Mouse (Mus musculus): ENCODE data around the gene Eps8. TPM values are rescaled to one million over a fixed set of nuclear protein-coding genes. Genes with fewer than 3 reads are reported as not detected.

The Eps8 gene
- polyA plus RNA-seq, 2 experiments from 2014 or later = 0.30 to 0.46 TPM

DNA sequence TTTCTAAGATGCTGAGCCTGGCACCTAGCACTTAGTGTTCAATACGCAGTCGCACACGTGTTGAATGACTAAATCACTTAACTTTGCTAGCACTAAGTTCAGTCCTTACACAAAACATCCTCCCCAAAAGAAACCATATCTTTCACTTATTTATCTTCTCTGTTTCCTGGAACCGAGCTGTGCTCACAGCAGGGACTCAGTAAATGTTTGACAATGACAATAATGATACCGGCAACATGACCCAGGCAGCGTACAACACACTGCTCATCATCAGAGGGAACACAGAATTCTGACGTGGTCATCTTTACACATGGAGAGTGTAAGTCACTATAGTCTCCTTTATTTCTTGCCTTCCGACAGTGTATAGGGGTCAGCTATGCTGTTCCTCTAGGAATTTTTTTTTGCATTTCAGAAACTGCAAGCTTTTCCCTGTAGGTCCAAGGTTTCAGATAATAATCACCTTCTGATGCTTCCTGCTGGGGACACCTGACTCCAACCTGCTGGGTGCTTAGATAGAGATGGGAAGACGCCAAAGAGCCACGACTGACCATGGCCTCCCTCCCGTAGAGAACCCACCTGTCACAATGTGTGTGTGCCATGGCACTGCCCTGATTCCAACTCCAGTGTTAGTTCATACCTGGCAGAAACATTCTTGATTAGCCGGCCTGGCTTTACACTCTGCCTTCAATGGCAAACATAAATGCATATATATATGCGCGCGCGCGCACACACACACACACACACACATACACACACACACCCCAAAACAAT lies 46.3 kb downstream of the Eps8 start:
- ATAC-seq = no peak

DNA sequence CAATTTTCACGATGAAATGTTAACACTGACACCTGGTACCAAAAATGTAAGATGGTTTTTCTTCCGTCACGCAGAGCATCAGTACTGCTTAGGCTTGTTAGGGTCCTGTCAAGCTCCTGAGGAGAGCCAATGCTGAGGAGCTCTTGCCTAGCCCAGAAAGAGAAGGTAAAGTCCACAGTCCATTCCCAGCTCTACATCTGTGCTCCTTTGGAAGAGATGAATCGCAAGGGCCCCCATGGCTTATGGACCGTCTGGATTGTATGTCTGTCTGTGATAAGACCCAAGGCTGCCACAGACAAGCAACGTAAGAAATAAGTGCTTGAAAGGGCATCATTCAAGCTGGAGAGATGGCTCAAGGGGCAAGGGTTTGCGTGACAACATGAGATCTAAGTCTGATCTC lies 48.1 kb downstream of the Eps8 start:
- no peak for ATAC-seq

GRCm38 (mm10) chr6:137604417-137605248 lies 50.0 kb downstream of the Eps8 start:
- no peak for ATAC-seq

DNA sequence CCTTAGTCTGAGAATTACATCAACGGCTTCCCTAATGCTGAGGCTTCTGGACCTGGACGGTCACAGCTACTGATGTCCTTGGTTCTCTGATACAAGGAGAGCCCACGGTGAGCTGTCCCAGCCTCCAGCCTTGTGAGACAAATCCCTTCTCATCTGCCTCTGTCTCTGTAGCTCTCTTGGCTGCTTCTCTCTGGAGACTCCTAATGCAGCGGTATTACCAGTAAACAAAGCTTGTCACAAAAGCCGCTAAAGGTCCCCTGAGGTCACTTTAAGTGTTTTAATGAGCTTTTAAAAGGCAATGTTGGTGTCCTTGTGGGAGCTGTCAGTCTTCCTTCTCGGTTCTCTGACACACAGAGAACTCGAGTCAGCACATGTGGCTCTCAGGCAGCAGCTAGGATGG lies 56.4 kb downstream of the Eps8 start:
- no peak for ATAC-seq

DNA sequence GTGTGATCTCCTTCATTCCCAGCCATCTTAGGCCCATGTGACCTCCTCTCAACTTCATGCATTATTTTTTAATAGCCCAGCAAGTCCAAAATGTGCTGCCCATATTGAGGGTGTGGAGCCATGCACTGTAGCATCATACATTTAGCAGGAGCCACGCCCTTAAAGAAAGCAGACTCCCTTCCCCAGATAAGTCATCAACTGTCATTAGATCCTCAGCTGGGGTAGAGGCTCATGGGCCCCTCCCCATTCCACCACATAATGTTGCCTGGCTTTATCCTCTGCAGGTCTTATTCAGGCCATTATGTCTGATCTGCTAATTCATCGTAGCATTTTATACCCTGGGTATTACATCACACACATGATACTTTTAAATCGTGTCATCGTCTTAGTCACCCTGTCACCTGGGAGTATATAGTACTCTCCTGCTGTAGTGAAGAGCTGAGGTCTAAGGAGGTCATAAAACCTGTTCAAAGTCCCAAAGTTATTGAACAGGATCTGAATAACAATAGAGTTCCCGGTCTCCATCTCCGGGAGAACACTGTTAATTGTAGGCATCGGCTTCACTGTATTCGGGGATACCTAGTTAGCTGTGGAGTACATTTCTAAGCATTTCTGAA lies 57.1 kb downstream of the Eps8 start:
- no peak for ATAC-seq

- ATAC-seq = no peak
These were observed 62.1 kb downstream of the Eps8 start for GRCm38 (mm10) chr6:137592582-137592981.

- ATAC-seq = no peak
These were observed 65.4 kb downstream of the Eps8 start for GRCm38 (mm10) chr6:137589245-137589618.

DNA sequence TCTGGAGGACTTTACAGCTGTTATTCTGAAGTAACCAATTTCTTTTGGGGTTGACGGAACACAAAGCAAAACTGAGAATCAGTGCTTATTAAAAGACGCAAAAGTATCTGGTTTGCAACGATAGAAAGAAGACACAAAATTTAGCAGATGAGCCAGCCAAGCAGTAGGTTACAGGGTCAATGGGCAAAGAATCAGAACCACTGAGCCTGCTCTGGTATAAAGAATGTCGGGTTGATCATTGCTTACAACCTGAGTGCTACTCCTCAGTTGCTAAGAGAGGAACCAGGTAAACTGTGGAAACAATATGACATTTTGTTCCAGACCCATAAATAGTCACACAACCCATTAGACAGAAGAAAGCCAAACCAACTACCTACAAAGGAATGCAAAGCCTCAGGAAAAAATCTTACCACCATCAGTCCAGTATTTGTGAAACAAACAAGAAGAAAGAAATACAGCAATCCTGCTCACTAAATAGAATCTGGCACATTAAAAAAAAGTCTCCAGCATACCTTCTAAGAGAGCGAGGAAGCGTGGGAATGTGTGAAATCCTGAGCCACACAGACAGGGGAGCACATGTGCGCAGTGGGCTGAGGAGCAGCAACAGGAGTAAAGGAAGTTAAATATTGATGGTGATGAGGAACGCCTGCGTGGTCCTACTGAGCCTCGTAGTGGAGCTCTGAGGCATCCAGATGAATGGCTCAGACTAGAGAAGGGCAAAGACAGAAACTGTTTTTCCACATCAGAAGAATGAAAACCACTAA lies 66.0 kb downstream of the Eps8 start:
- ATAC-seq = no peak

DNA sequence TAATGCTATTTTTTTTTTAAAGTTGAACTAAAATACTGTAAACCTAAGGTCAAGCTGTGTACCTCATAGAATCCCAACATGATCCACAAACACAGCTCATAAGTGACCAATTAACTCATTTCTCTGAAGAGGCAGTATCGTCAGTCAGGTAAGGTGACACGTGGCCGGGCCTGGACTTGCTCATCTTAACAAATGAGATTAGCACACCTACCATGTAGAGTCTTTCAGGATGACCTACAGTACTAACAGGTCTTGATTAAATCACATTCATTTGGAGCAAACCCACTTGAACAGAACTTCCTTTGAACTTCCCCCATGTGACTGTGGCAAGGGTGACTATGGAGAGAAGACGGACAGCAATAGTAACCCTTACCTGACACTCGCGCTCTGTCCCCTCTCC lies 66.8 kb downstream of the Eps8 start:
- ATAC-seq = no peak

GRCm38 (mm10) chr6:137585229-137585628 lies 69.4 kb downstream of the Eps8 start:
- no peak for ATAC-seq

- no peak for ATAC-seq
These were observed 71.6 kb downstream of the Eps8 start for GRCm38 (mm10) chr6:137583056-137583455.

DNA sequence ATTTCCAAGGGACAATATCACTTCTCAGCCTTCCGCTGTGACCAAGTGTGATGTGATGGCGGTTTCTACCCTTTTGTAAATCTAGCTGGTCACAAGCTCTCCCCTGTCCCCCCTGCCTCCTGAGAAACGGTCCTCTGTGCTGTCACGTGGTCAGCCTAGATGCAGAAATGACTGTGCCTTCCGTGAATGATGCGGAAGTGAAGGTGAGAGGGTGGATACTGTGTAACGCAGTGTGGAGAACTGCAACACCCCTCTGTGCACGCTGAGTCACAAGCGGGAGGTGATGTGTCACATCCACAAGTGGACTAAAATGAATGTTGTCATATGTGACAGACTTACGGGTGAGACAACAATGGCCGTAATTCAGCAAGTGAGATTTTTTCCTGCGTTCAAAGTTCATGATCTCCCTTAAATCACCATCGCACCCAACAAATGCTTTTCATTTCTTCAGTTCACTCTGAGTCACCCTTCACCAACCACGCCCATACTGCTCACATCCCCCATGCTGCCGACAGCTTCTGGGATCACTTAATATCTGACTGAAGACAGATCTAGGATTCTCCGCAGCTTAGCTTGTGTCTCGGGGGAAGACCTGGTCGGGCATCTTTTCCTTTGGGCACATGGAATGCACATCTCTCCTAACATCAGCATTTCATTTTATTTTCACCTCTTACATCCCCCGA lies 72.3 kb downstream of the Eps8 start:
- no peak for ATAC-seq

- ATAC-seq = no peak
These were observed 73.2 kb downstream of the Eps8 start for GRCm38 (mm10) chr6:137581331-137582010.

GRCm38 (mm10) chr6:137580503-137580902 lies 74.2 kb downstream of the Eps8 start:
- no peak for ATAC-seq

DNA sequence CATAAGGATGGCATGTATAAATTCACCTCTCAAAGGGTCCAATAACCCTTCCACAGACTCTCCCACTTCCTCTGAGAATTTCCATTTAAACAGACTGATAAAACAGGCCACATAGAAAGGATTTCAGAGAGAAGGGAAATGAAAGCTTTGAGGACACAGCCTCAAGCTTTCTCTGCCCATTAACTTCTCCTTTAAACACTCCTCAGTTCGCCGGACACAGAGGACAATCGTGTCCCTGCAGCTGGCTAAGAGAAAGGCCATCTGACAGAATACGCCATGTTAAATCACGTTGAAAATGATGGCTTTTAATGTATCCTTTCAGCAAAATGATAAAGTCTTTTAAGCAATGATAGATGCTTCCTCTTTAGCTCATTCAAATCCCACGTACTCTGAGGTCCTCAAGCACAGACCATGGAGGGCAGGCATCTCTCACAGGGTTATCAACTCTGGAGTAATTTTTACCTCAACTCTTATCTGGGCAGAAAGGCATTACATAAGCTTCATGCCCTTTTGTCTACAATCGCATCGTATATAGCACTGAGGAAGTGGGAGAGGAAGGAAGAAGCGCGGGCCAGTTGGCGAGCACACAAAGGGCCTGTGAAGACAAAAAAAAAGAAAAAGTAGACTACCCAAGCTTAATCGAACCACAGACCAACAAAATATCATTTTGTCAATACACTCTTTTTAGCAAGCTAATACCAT lies 77.9 kb downstream of the Eps8 start:
- no peak for ATAC-seq

- ATAC-seq = no peak
These were observed 78.6 kb downstream of the Eps8 start for GRCm38 (mm10) chr6:137576091-137576490.

DNA sequence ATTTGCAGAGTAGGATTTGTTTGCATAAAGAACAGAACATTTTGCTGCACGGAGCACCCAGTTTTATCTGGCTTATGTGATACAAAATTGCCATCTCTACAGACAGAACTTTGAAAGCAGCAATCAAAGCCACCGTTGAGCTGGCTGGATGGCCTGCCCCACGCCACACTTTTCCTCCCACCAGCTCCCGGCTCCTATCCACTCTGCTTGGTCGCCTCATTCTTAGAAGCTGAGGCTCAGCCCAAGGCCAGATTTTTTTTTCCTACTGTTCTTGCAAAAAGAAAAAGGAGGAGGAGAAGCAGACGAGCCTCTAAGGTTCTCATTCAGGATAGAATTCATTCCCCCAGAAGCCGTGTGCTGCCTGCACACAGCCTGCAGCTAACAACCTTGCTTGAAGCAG lies 80.8 kb downstream of the Eps8 start:
- ATAC-seq = no peak

DNA sequence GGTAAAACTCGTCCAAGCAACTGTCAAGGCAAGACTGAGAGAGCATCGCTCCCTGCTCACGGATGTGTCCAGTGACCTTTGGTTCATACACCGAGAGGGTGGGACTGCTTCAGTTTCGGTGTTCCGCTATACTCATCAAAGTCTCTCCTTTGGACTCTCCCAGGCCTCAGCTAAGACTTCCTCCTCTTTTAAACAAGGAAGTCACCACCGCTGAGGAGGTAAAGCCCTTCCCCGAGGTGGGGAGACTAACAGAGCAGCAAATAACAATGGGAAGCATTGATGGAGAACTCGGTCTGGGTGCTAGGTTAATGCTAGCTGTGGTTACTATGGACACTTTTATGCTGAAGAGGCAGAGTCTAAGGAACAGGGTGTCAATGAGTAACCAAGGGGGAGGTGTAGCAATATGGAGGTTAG lies 84.0 kb downstream of the Eps8 start:
- no peak for ATAC-seq

GRCm38 (mm10) chr6:137570019-137570418 lies 84.7 kb downstream of the Eps8 start:
- no peak for ATAC-seq

GRCm38 (mm10) chr6:137569071-137569470 lies 85.6 kb downstream of the Eps8 start:
- no peak for ATAC-seq

DNA sequence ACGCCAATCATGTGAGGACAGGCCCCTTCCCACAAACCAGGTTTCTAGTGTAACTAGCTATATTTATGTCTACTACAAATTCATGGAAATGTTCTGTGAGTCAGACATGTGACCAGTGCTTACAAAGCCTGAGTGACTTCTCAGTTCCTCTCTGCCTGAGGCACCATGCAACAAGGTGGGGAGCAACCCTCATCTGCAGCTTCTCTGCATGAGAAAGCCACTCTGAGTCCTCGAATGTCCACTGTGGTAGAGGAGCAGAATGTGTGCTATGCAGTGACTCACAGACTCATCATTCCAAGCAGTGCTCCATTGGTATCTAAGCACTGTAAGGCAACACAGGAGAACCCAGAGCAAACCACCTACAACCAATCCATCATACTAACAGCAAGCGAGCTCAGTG lies 88.8 kb downstream of the Eps8 start:
- ATAC-seq = no peak

All from activated CD4-positive, CD25-positive, alpha-beta regulatory T cell, adult 4 months (primary cell).